Mouse (Mus musculus) frontal cortex, adult (tissue): ENCODE measurements at regions not wholly inside any gene's neighbourhood (a gene's known extent, or its start where the extent isn't known, plus 50 kb on each side); places are given as distances from the start of the nearest gene placed in this dataset.

ENCODE experiments used
- ATAC-seq: cut with Nextera tagmentation; 2 replicates; pipeline ENCODE4 v1.9.2; 2017; ENCODE audit warnings: mild to moderate bottlenecking, moderate library complexity, mixed read lengths; ENCODE audit not compliant: low TSS enrichment

- ATAC-seq = no peak
Observed at GRCm38 (mm10) chr15:32061573-32061972, 115.5 kb upstream of the Tas2r119 start.

GRCm38 (mm10) chr15:32082109-32082508 lies 95.0 kb upstream of the Tas2r119 start:
- ATAC-seq = no peak

- ATAC-seq = no peak
Observed at GRCm38 (mm10) chr15:32093889-32094288, 83.2 kb upstream of the Tas2r119 start.

- ATAC-seq = no peak
Observed at GRCm38 (mm10) chr15:32095554-32095953, 81.5 kb upstream of the Tas2r119 start.

GRCm38 (mm10) chr15:32110659-32111058 lies 66.4 kb upstream of the Tas2r119 start:
- no peak for ATAC-seq
